Mouse (Mus musculus) CH12.LX (cell line): ENCODE measurements around the gene 2310003L06Rik.

Experiments used
- CTCF ChIP-seq, 2 experiments: IDR thresholded peaks in 1 of 2; conservative IDR thresholded peaks in 1 of 2; 2 replicates each; pipeline ENCODE4 v1.5.1; 2011 to 2012; ENCODE audit warnings: low read depth in 2 of 2, low read length in 2 of 2, improper control_type of control experiment in 1 of 2, inconsistent platforms in 1 of 2, mild to moderate bottlenecking in 1 of 2, moderate library complexity in 1 of 2
- EP300 ChIP-seq: IDR thresholded peaks from 2 replicates; pipeline ENCODE4 v1.6.1; 2011; ENCODE audit warnings: low read length, improper control_type of control experiment
- IRF4 ChIP-seq: IDR thresholded peaks from 2 replicates; pipeline ENCODE4 v1.6.1; 2014; ENCODE audit warnings: low read depth, mild to moderate bottlenecking, inconsistent platforms, low read length, improper control_type of control experiment
- MAX ChIP-seq: IDR thresholded peaks from 2 replicates; pipeline ENCODE4 v1.6.1; 2011; ENCODE audit warnings: low read length, improper control_type of control experiment
- MAZ ChIP-seq: IDR thresholded peaks from 2 replicates; pipeline ENCODE4 v1.6.1; 2012; ENCODE audit warnings: low read depth, mild to moderate bottlenecking, inconsistent platforms, low read length, improper control_type of control experiment, moderate library complexity
- MEF2A ChIP-seq: IDR thresholded peaks from 2 replicates; pipeline ENCODE4 v1.6.1; 2014; ENCODE audit warnings: low read depth, mild to moderate bottlenecking, inconsistent platforms, low read length, improper control_type of control experiment, borderline replicate concordance
- NRF1 ChIP-seq: IDR thresholded peaks from 2 replicates; pipeline ENCODE4 v1.6.1; 2014; ENCODE audit warnings: low read depth, mild to moderate bottlenecking, inconsistent platforms, low read length, improper control_type of control experiment, moderate library complexity
- RCOR1 ChIP-seq: conservative IDR thresholded peaks from 2 replicates; pipeline ENCODE4 v1.6.1; 2012; ENCODE audit warnings: low read depth, mild to moderate bottlenecking, inconsistent platforms, low read length, improper control_type of control experiment
- USF1 ChIP-seq: IDR thresholded peaks from 2 replicates; pipeline ENCODE4 v1.6.1; 2014; ENCODE audit warnings: low read depth, mild to moderate bottlenecking, inconsistent platforms, low read length, improper control_type of control experiment
- ZC3H11A ChIP-seq: IDR thresholded peaks from 2 replicates; pipeline ENCODE4 v1.6.1; 2012; ENCODE audit warnings: low read depth, mild to moderate bottlenecking, inconsistent platforms, low read length, improper control_type of control experiment

DNA sequence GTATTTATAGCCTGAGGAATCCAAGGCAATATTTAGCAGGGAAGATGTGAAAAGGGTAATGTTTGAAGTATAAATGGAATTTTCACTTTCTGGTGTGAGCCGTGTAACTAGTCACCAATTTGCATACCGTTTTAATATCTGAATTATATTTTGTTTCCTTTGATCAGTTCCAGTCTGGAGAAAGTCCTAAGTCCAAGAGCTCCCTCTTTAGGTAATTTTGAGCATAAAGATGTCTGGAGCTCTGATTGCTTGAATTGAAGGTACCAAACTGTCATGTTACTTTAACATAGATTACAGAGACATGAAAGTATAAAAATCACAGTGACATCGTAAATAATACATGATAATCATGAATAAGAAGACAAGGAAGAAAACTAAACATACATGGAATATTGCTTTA is 28.5 kb upstream of the 2310003L06Rik start:
- TF ChIP-seq EP300: no peak
- no peak for TF ChIP-seq USF1
- TF ChIP-seq CTCF (conservative IDR thresholded peaks at IDR 0.05 in 1 of 2, IDR thresholded peaks at IDR 0.05 in 1 of 2; ENCODE audit: low read depth in 2 of 2, low read length in 2 of 2): peak in 1 of 2 experiments; percentile 67; a peak in 2 of 4 replicates
- TF ChIP-seq NRF1: no peak
- TF ChIP-seq RCOR1: no peak
- TF ChIP-seq ZC3H11A: no peak
- no peak for TF ChIP-seq MAZ
- no peak for TF ChIP-seq MEF2A
- no peak for TF ChIP-seq IRF4
- TF ChIP-seq MAX: no peak
